Mouse (Mus musculus) embryonic facial prominence, embryonic 13.5 days (tissue): Measurements from ENCODE around the gene Casz1. TPM values are rescaled to one million over a fixed set of nuclear protein-coding genes. Genes with fewer than 3 reads are reported as not detected.

Experiments
- ATAC-seq: fragments of 200-750 bp; cut with Nextera tagmentation; 2 replicates; pipeline ENCODE4 v1.8.0; 2017; ENCODE audit warnings: low read depth; ENCODE audit not compliant: insufficient number of reproducible peaks, insufficient read depth, low FRiP score, low TSS enrichment
- H3K27ac ChIP-seq: fragments of 300-500 bp; sonication (generic); 2 replicates; pipeline ENCODE4 v1.5.1; 2015; ENCODE audit warnings: moderate library complexity, mild to moderate bottlenecking, inconsistent platforms
- H3K27me3 ChIP-seq: fragments of 300-500 bp; sonication (generic); 2 replicates; pipeline ENCODE4 v1.6.1; 2015; ENCODE audit warnings: mild to moderate bottlenecking, inconsistent platforms
- H3K36me3 ChIP-seq: fragments of 300-500 bp; sonication (generic); 2 replicates; pipeline ENCODE4 v1.6.1; 2015; ENCODE audit warnings: mild to moderate bottlenecking, inconsistent platforms
- H3K4me1 ChIP-seq: fragments of 300-500 bp; sonication (generic); 2 replicates; pipeline ENCODE4 v1.6.1; 2015; ENCODE audit warnings: inconsistent platforms
- H3K4me2 ChIP-seq: fragments of 300-500 bp; sonication (generic); 2 replicates; pipeline ENCODE4 v1.6.1; 2015; ENCODE audit warnings: moderate library complexity, mild to moderate bottlenecking, inconsistent platforms
- H3K4me3 ChIP-seq: fragments of 300-500 bp; sonication (generic); 2 replicates; pipeline ENCODE4 v1.5.1; 2015; ENCODE audit warnings: mild to moderate bottlenecking, inconsistent platforms
- H3K9ac ChIP-seq: fragments of 300-500 bp; sonication (generic); 2 replicates; pipeline ENCODE4 v1.6.1; 2015; ENCODE audit warnings: mild to moderate bottlenecking, inconsistent platforms
- H3K9me3 ChIP-seq: fragments of 300-500 bp; sonication (generic); 2 replicates; pipeline ENCODE4 v1.6.1; 2016; ENCODE audit warnings: inconsistent platforms
- whole genome bisulfite sequencing: fragments of 180-500 bp; shearing (Covaris S2); methylation state at CpG from one replicate; pipeline ENCODE4 v1.1.7; 2015; ENCODE audit warnings: mixed read lengths; 5-methylcytosine and 5-hydroxymethylcytosine counted together
- polyA plus RNA-seq: library from polyadenylated mRNA; unstranded; fragments of >200 nt; fragmentation: Nextera tagmentation; extraction: Ambion mirVana; gene quantifications from 2 replicates; pipeline ENCODE4 v1.2.1, GENCODE M21; 2015

Gene Casz1
- polyA plus RNA-seq, 1 experiment from 2014 or later: 4.2 TPM

GRCm38 (mm10) chr4:148899927-148900294 is 95.7 kb downstream of the Casz1 start:
- Histone ChIP-seq H3K27me3 (peaks cover 98% of the 10 kb centered on the region), H3K36me3 (no peaks in the 10 kb centered on the region), H3K9me3 (no peaks in the 10 kb centered on the region), H3K27ac (no peak overlapping the region; the same call in 1 of the 2 replicates), H3K4me1 (peaks cover 13% of the 10 kb centered on the region), H3K4me3 (peak overlapping the region; percentile 64), H3K9ac (no peak overlapping the region), H3K4me2 (peak overlapping the region; percentile 98)
- WGBS: 23% methylated on average over 1 of the region's 1 CpGs
- no peak for ATAC-seq

- no peaks in the 10 kb centered on the region for H3K36me3 ChIP-seq
- WGBS: under 1% methylated on average over 86 of the region's 123 CpGs
- H3K27ac ChIP-seq: no peak overlapping the region; the same call in 1 of the 2 replicates
- no peaks in the 10 kb centered on the region for H3K9me3 ChIP-seq
- H3K4me3 ChIP-seq: peak overlapping the region; percentile 64
- peak overlapping the region; percentile 69 for H3K9ac ChIP-seq
- peaks cover 98% of the 10 kb centered on the region for H3K27me3 ChIP-seq
- peaks cover 13% of the 10 kb centered on the region for H3K4me1 ChIP-seq
- ATAC-seq: peak; percentile 66
- H3K4me2 ChIP-seq: peak overlapping the region; percentile 98
Measured at GRCm38 (mm10) chr4:148900295-148901211, 96.3 kb downstream of the Casz1 start.

GRCm38 (mm10) chr4:148901275-148902052 is 97.2 kb downstream of the Casz1 start:
- H3K9me3 ChIP-seq: no peaks in the 10 kb centered on the region
- peak overlapping the region; percentile 69 for H3K9ac ChIP-seq
- no peak for ATAC-seq
- peak overlapping the region; percentile 98 for H3K4me2 ChIP-seq
- under 1% methylated on average over 64 of the region's 64 CpGs for WGBS
- peak overlapping the region; percentile 64 for H3K4me3 ChIP-seq
- peaks cover 98% of the 10 kb centered on the region for H3K27me3 ChIP-seq
- H3K27ac ChIP-seq: no peak overlapping the region
- peaks cover 13% of the 10 kb centered on the region for H3K4me1 ChIP-seq
- no peaks in the 10 kb centered on the region for H3K36me3 ChIP-seq

- Histone ChIP-seq H3K27me3 (peaks cover 97% of the 10 kb centered on the region), H3K27ac (no peak overlapping the region), H3K9me3 (no peaks in the 10 kb centered on the region), H3K9ac (no peak overlapping the region), H3K4me3 (no peak overlapping the region), H3K4me2 (no peak overlapping the region), H3K4me1 (peaks cover 13% of the 10 kb centered on the region), H3K36me3 (no peaks in the 10 kb centered on the region)
- no peak for ATAC-seq
- 30% methylated on average over 8 of the region's 8 CpGs for WGBS
Measured at GRCm38 (mm10) chr4:148902919-148903727, 98.9 kb downstream of the Casz1 start.

GRCm38 (mm10) chr4:148905295-148905694 is 101.1 kb downstream of the Casz1 start:
- WGBS: 95% methylated on average over 7 of the region's 7 CpGs
- Histone ChIP-seq H3K27ac (no peak overlapping the region), H3K4me3 (no peak overlapping the region), H3K9me3 (no peaks in the 10 kb centered on the region), H3K27me3 (peaks cover 83% of the 10 kb centered on the region), H3K4me2 (no peak overlapping the region), H3K4me1 (peaks cover 18% of the 10 kb centered on the region), H3K36me3 (no peaks in the 10 kb centered on the region), H3K9ac (no peak overlapping the region)
- ATAC-seq: no peak

- Histone ChIP-seq H3K4me3 (no peak overlapping the region), H3K27me3 (peaks cover 79% of the 10 kb centered on the region), H3K27ac (no peak overlapping the region), H3K4me2 (no peak overlapping the region), H3K9me3 (no peaks in the 10 kb centered on the region), H3K9ac (no peak overlapping the region), H3K36me3 (no peaks in the 10 kb centered on the region), H3K4me1 (peaks cover 10% of the 10 kb centered on the region; the same call in 1 of the 2 replicates)
- WGBS: 91% methylated on average over 10 of the region's 10 CpGs
- no peak for ATAC-seq
Measured at GRCm38 (mm10) chr4:148906806-148907205, 102.6 kb downstream of the Casz1 start.

GRCm38 (mm10) chr4:148908214-148908681 is 104.0 kb downstream of the Casz1 start:
- Histone ChIP-seq H3K4me3 (no peak overlapping the region), H3K4me2 (no peak overlapping the region), H3K9me3 (no peaks in the 10 kb centered on the region), H3K27ac (no peak overlapping the region), H3K9ac (no peak overlapping the region), H3K36me3 (no peaks in the 10 kb centered on the region), H3K4me1 (peaks cover 13% of the 10 kb centered on the region; the same call in 1 of the 2 replicates), H3K27me3 (peaks cover 79% of the 10 kb centered on the region)
- WGBS: 49% methylated on average over 11 of the region's 11 CpGs
- no peak for ATAC-seq

GRCm38 (mm10) chr4:148908760-148909510 is 104.7 kb downstream of the Casz1 start:
- H3K27me3 ChIP-seq: peaks cover 79% of the 10 kb centered on the region
- ATAC-seq: no peak

GRCm38 (mm10) chr4:148909566-148909965 is 105.3 kb downstream of the Casz1 start:
- no peak overlapping the region for H3K9ac ChIP-seq
- H3K27ac ChIP-seq: no peak overlapping the region
- 77% methylated on average over 11 of the region's 11 CpGs for WGBS
- peaks cover 79% of the 10 kb centered on the region for H3K27me3 ChIP-seq
- no peaks in the 10 kb centered on the region for H3K36me3 ChIP-seq
- peaks cover 16% of the 10 kb centered on the region; the same call in 1 of the 2 replicates for H3K4me1 ChIP-seq
- H3K9me3 ChIP-seq: no peaks in the 10 kb centered on the region
- H3K4me2 ChIP-seq: no peak overlapping the region
- no peak for ATAC-seq
- H3K4me3 ChIP-seq: no peak overlapping the region

More at GRCm38 (mm10) chr4:148908760-148909510, 104.7 kb downstream of the Casz1 start:
- Histone ChIP-seq H3K36me3 (no peaks in the 10 kb centered on the region), H3K27ac (no peak overlapping the region), H3K4me2 (no peak overlapping the region), H3K9me3 (no peaks in the 10 kb centered on the region), H3K9ac (no peak overlapping the region), H3K4me1 (peaks cover 13% of the 10 kb centered on the region; the same call in 1 of the 2 replicates), H3K4me3 (no peak overlapping the region)
- WGBS: 81% methylated on average over 15 of the region's 15 CpGs

GRCm38 (mm10) chr4:148912134-148912533 is 107.9 kb downstream of the Casz1 start:
- Histone ChIP-seq H3K9me3 (no peaks in the 10 kb centered on the region), H3K4me3 (no peak overlapping the region), H3K36me3 (no peaks in the 10 kb centered on the region), H3K9ac (no peak overlapping the region), H3K27ac (no peak overlapping the region), H3K4me1 (peaks cover 22% of the 10 kb centered on the region; the same call in 1 of the 2 replicates), H3K4me2 (no peak overlapping the region), H3K27me3 (peaks cover 78% of the 10 kb centered on the region)
- ATAC-seq: no peak
- WGBS: 43% methylated on average over 7 of the region's 7 CpGs
